Mouse (Mus musculus): ENCODE results near the gene Dnaaf1. TPM values are rescaled to one million over a fixed set of nuclear protein-coding genes. Genes with fewer than 3 reads are reported as not detected.

The Dnaaf1 gene
- polyA plus RNA-seq, 1 experiment, result not detected

- TF ChIP-seq POLR2A (IDR thresholded peaks at IDR 0.05; ENCODE audit: borderline replicate concordance, low read depth, low read length) (no peak), CTCF (IDR thresholded peaks at IDR 0.05; ENCODE audit: low read depth, low read length) (no peak)
- H3K27ac ChIP-seq (ENCODE audit: insufficient read depth, low read depth, low read length), result no peak overlapping the region
- H3K4me3 ChIP-seq (ENCODE audit: insufficient read depth, low read length), result no peak overlapping the region
- peaks cover 22% of the 10 kb centered on the region for H3K4me1 ChIP-seq (ENCODE audit: control insufficient read depth, insufficient read depth, low read length)
These were observed 26.4 kb upstream of the Dnaaf1 start for GRCm38 (mm10) chr8:119548560-119549113.

DNA sequence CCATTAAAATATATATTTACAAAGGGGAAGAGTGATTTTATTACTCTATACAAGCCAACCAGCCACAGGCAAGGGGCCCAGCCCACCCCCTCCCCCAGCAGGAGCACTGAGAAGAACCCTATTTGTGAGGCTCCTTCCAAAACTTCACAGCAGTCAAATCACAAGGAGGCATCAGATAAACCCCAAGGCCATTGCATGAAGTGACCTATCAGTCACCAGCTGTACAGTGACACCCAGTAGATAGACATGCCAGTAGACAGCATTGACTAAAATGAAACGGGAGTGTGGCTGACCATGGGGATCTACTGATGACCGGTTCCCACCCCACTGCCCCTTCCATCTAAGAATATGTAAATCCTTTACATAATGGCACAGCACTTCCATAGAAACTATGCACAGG, 22.1 kb upstream of the Dnaaf1 start:
- no peak overlapping the region for H3K27ac ChIP-seq (ENCODE audit: insufficient read depth, low read depth, low read length)
- peaks cover 32% of the 10 kb centered on the region for H3K4me1 ChIP-seq (ENCODE audit: control insufficient read depth, insufficient read depth, low read length)
- TF ChIP-seq CTCF (IDR thresholded peaks at IDR 0.05; ENCODE audit: low read depth, low read length) (no peak), POLR2A (IDR thresholded peaks at IDR 0.05; ENCODE audit: borderline replicate concordance, low read depth, low read length) (no peak)
- H3K4me3 ChIP-seq (ENCODE audit: insufficient read depth, low read length), result no peak overlapping the region

DNA sequence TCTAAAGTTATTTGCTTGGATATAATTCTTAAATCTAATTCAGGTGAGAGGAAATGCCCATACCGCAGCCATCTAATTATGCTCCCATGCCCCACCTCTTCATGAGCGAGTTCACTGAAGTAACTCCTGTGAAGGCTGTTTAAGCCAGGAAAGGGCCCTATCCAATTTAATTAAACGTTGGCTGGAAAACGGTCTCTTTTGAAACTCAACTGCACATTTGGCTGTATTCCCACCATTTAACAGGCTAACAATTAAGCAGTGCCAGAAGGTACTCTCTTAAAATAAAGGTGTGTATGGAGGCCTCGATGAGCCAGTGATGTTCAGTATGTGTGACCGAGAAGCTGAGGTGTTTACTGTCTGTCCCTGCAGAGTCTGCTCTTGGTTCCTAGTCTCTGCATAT, 19.2 kb upstream of the Dnaaf1 start:
- no peak for TF ChIP-seq POLR2A (IDR thresholded peaks at IDR 0.05; ENCODE audit: borderline replicate concordance, low read depth, low read length)
- TF ChIP-seq CTCF (IDR thresholded peaks at IDR 0.05; ENCODE audit: low read depth, low read length), result no peak
- H3K27ac ChIP-seq (ENCODE audit: insufficient read depth, low read depth, low read length), result no peak overlapping the region
- peaks cover 34% of the 10 kb centered on the region for H3K4me1 ChIP-seq (ENCODE audit: control insufficient read depth, insufficient read depth, low read length)
- no peak overlapping the region for H3K4me3 ChIP-seq (ENCODE audit: insufficient read depth, low read length)

- peaks cover 24% of the 10 kb centered on the region for H3K4me1 ChIP-seq (ENCODE audit: control insufficient read depth, insufficient read depth, low read length)
- peak overlapping the region; percentile 82; the same call in 1 of the 2 replicates for H3K27ac ChIP-seq (ENCODE audit: insufficient read depth, low read depth, low read length)
- TF ChIP-seq POLR2A (IDR thresholded peaks at IDR 0.05; ENCODE audit: borderline replicate concordance, low read depth, low read length) (no peak), CTCF (IDR thresholded peaks at IDR 0.05; ENCODE audit: low read depth, low read length) (no peak)
- H3K4me3 ChIP-seq (ENCODE audit: insufficient read depth, low read length), result peak overlapping the region; percentile 75
These were observed 17.9 kb upstream of the Dnaaf1 start for GRCm38 (mm10) chr8:119557132-119557531.

- Histone ChIP-seq H3K4me1 (ENCODE audit: control insufficient read depth, insufficient read depth, low read length) (peaks cover 17% of the 10 kb centered on the region), H3K27ac (ENCODE audit: insufficient read depth, low read depth, low read length) (peak overlapping the region; percentile 82), H3K4me3 (ENCODE audit: insufficient read depth, low read length) (peak overlapping the region; percentile 75)
- TF ChIP-seq CTCF (IDR thresholded peaks at IDR 0.05; ENCODE audit: low read depth, low read length), result no peak
- TF ChIP-seq POLR2A (IDR thresholded peaks at IDR 0.05; ENCODE audit: borderline replicate concordance, low read depth, low read length), result no peak
These were observed 17.0 kb upstream of the Dnaaf1 start for GRCm38 (mm10) chr8:119557821-119558602.

DNA sequence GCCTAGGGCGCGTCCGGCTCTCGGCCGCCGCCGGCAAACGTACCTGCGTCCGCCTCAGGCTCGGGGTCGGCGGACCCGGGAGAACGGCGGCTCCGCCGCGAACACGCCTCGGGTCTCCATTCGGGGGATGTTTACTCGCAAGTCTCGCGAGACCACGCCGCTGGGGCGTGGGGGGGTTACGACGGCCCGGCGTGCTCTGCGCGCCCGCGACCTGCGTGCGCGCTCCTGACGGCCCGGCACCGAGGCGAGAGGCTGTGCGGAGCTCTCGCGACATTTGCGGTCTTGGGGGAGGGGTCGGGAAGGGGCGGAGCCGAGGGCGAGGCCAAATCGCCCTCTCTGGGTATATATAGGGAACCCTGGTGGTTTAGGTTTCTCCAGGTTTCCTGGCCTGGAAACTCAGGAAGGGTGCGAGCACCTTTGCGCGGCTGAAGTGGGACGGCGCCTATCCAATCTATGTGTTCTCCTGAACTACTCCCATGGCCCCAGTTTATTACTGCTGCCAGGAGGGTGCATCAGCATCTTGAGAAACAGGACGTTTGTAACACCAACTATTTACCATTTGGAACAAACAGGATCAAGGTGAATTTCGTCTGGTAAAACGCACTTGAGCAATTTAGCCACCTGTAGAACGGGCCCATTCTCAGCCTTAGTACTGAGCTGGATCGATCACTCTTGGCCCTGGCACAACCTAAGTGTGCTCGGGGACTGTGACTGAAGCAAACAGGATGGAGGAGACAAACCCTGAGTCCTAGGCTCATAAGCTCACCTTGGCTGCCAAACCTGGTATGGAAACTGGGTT, 16.2 kb upstream of the Dnaaf1 start, which contains the start of gene Mbtps1:
Gene Mbtps1 (minus strand): TSS at position 133 of the 799 bp plus-strand sequence.
- peak within 1 kb of the TSS; percentile 82 for H3K27ac ChIP-seq (ENCODE audit: insufficient read depth, low read depth, low read length)
- H3K4me3 ChIP-seq (ENCODE audit: insufficient read depth, low read length), result peak within 1 kb of the TSS; percentile 75
- peaks cover 15% of the 10 kb centered on the region for H3K4me1 ChIP-seq (ENCODE audit: control insufficient read depth, insufficient read depth, low read length)
- no peak for TF ChIP-seq CTCF (IDR thresholded peaks at IDR 0.05; ENCODE audit: low read depth, low read length)
- TF ChIP-seq POLR2A (IDR thresholded peaks at IDR 0.05; ENCODE audit: borderline replicate concordance, low read depth, low read length), result peak; percentile 96

DNA sequence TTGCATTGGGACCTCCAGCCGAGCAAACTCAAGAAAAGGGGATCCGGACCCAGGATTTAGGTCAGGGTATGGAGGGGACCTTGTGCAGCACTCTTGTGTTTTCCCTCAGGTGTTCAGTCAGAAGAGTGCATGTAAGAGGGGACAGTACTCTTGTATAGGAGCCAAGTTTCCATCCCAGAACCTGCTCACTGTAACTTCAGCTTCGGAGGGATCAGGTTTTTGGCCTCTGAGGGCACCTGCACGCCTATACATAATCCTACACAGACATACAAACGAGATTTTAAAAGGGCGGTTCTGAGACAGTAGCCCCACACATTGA, 15.7 kb upstream of the Dnaaf1 start:
- Histone ChIP-seq H3K27ac (ENCODE audit: insufficient read depth, low read depth, low read length) (no peak overlapping the region), H3K4me1 (ENCODE audit: control insufficient read depth, insufficient read depth, low read length) (peaks cover 11% of the 10 kb centered on the region), H3K4me3 (ENCODE audit: insufficient read depth, low read length) (no peak overlapping the region)
- TF ChIP-seq POLR2A (IDR thresholded peaks at IDR 0.05; ENCODE audit: borderline replicate concordance, low read depth, low read length) (no peak), CTCF (IDR thresholded peaks at IDR 0.05; ENCODE audit: low read depth, low read length) (no peak)

DNA sequence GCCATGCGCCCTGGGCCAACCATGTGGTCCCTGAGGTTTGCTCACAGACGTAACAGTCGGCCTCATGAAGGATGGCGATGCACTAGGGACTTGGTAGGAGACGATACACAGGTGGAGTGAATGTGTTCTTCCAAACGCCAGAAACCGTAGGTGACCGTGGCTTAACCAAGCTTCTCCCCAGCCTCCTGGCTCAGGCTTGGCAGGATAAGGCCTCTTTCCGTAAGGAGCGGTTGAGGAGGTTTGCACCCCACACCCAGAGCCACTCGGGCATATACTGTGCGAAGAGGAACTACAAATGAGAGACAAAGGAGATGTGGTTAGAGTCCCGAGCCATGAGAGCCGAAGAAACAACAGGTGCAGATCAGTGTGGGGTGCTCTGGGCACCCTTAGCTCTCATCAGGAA, 11.2 kb upstream of the Dnaaf1 start:
- Histone ChIP-seq H3K4me1 (ENCODE audit: control insufficient read depth, insufficient read depth, low read length) (peaks cover 4% of the 10 kb centered on the region; the same call in 1 of the 2 replicates), H3K27ac (ENCODE audit: insufficient read depth, low read depth, low read length) (no peak overlapping the region), H3K4me3 (ENCODE audit: insufficient read depth, low read length) (no peak overlapping the region)

GRCm38 (mm10) chr8:119566367-119566766, 8.7 kb upstream of the Dnaaf1 start:
- no peak overlapping the region for H3K27ac ChIP-seq (ENCODE audit: insufficient read depth, low read depth, low read length)
- TF ChIP-seq CTCF (IDR thresholded peaks at IDR 0.05; ENCODE audit: low read depth, low read length) (no peak), POLR2A (IDR thresholded peaks at IDR 0.05; ENCODE audit: borderline replicate concordance, low read depth, low read length) (no peak)
- no peaks in the 10 kb centered on the region for H3K4me1 ChIP-seq (ENCODE audit: control insufficient read depth, insufficient read depth, low read length)
- H3K4me3 ChIP-seq (ENCODE audit: insufficient read depth, low read length), result no peak overlapping the region

More for the DNA sequence above, 11.2 kb upstream of the Dnaaf1 start:
- TF ChIP-seq POLR2A (IDR thresholded peaks at IDR 0.05; ENCODE audit: borderline replicate concordance, low read depth, low read length), result no peak
- no peak for TF ChIP-seq CTCF (IDR thresholded peaks at IDR 0.05; ENCODE audit: low read depth, low read length)
